Comparison of ENCODE assay signal across 26 mouse cellular contexts in the genomic region with DNA sequence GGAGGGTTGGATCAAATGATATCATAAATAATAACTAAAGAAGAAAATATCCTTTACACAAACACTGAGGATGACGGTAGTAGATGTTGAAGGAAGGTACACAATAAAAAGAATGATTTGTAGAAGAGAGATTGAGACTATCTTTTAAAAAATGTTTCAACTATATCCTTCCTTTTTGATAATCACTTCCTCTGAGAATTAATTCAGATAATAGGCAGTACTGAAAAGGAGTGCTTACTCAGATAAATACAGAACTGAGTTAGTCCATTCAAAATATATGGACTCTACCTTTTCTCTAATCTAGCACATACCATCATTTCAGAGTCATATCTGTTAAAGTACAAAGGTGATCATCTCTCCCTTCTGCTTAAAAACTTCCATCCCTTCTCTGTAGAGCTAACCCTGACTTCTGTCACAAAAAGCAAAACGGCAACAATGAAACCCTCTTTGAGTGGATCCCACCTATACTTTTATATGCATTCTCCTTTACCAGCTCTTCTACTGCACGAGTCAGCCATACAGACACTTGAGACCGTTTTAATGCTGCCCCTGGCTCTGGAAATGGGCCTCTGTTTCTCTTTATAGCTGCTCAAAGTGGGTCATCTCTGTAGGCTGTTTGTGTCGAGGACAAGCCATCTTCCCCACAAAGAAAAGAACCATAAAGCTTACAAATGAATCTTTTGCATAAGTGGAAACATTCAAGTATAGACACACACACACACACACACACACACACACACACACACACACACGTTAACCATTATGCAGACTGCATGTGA.
A peak's percentile ranks its signal among the peaks of the same experiment; 100 is the strongest.
DNase-seq lines count a peak whose midpoint lies in the region; ATAC-seq and TF ChIP-seq lines count a peak whose summit lies in the region.
"Had no signal": no experiment of that assay in that cellular context is flagged by ENCODE, and none has a peak within 500 bp of the region (broad histone marks: within the 10 kb centered on the region; RNA-seq: fewer than 3 reads in every experiment).

No protein-coding gene starts in this region.

- H3K4me1 ChIP-seq in cerebellum, adult 2 months (ENCODE audit: control insufficient read depth, insufficient read depth, low read length): peaks cover 7% of the 10 kb centered on the region; the same call in 1 of the 2 replicates
- H3K4me1 ChIP-seq in heart, adult 2 months (ENCODE audit: control insufficient read depth, insufficient read depth, low read length): no peaks in the 10 kb centered on the region; the same call in none of the 2 replicates
- H3K4me1 ChIP-seq: embryonic facial prominence, embryonic 10.5 days; embryonic facial prominence, embryonic 13.5 days; forebrain, embryonic 12.5 days; forebrain, embryonic 15.5 days; heart, embryonic 10.5 days; heart, embryonic 13.5 days had no signal

- WGBS in cerebellum, adult 2 months: 36% methylated on average over 6 of the region's 6 CpGs
- 60% methylated on average over 6 of the region's 6 CpGs for WGBS in heart, adult 2 months

- TF ChIP-seq EP300 in heart, adult 2 months (IDR thresholded peaks at IDR 0.05; ENCODE audit: insufficient read depth, low read depth, low read length): no peak

- no peaks in the 10 kb centered on the region for H3K27me3 ChIP-seq in cerebellum, adult 2 months (ENCODE audit: control insufficient read depth, insufficient read depth, low read length)
- no peaks in the 10 kb centered on the region for H3K27me3 ChIP-seq in heart, adult 2 months (ENCODE audit: control insufficient read depth, insufficient read depth, low read length)
- H3K27me3 ChIP-seq: embryonic facial prominence, embryonic 13.5 days; forebrain, embryonic 12.5 days; forebrain, embryonic 15.5 days; heart, embryonic 13.5 days had no signal

- no peaks in the 10 kb centered on the region for H3K79me2 ChIP-seq in heart, adult 2 months (replicated peaks; ENCODE audit: control insufficient read depth, insufficient read depth, low read length)

- no peak overlapping the region for H3K4me3 ChIP-seq in cerebellum, adult 2 months (replicated peaks; ENCODE audit: insufficient read depth, low read depth, low read length)
- H3K4me3 ChIP-seq in heart, adult 2 months: no peak overlapping the region
- H3K4me3 ChIP-seq: embryonic facial prominence, embryonic 10.5 days; embryonic facial prominence, embryonic 13.5 days; erythroblast, embryonic 14.5 days; forebrain, embryonic 12.5 days; forebrain, embryonic 15.5 days; gastrocnemius, adult 2 months; heart, embryonic 10.5 days; heart, embryonic 13.5 days had no signal

- ATAC-seq in monocyte, adult 5-6 weeks (replicated peaks; ENCODE audit: insufficient number of reproducible peaks, low FRiP score, low TSS enrichment, poor library complexity, severe bottlenecking): no peak
- ATAC-seq: activated CD4-positive, CD25-positive, alpha-beta regulatory T cell, adult 4 months; CD4-positive, CD25-positive, alpha-beta regulatory T cell, adult 4 months; forebrain, embryonic 15.5 days; hindbrain, postnatal 0 days; inflammation-experienced regulatory T-cells, adult 6 months; intestine, embryonic 16.5 days had no signal

- H3K36me3 ChIP-seq in heart, adult 2 months (ENCODE audit: control insufficient read depth, insufficient read depth, low read length): peaks cover 6% of the 10 kb centered on the region; the same call in 1 of the 2 replicates
- H3K36me3 ChIP-seq: embryonic facial prominence, embryonic 10.5 days; embryonic facial prominence, embryonic 13.5 days; forebrain, embryonic 12.5 days; forebrain, embryonic 15.5 days; heart, embryonic 10.5 days; heart, embryonic 13.5 days had no signal

- DNase-seq in cerebellum, adult 2 months: peak; percentile 20 to 21
- DNase-seq in cerebellum, adult 11-12 months: no peak
- no peak for DNase-seq in heart, adult 2 months
- DNase-seq in heart, adult 9 months (ENCODE audit: low spot score in 2 of 2): no peak
- peak; percentile 12 to 18 for DNase-seq in cerebellum, postnatal 10 days
- DNase-seq in telencephalon, adult 2 months (ENCODE audit: low read depth, low spot score): peak; percentile 18
- DNase-seq in lung, adult 18-20 months: no peak
- DNase-seq: adrenal gland, postnatal 25 days; embryo, embryonic 11 days; gastrocnemius, adult 2 months; gastrocnemius, postnatal 14 days; kidney, adult 18-20 months had no signal

- peak overlapping the region; percentile 91; the same call in 1 of the 2 replicates for H3K27ac ChIP-seq in cerebellum, adult 2 months (ENCODE audit: insufficient read depth, low read length)
- peak overlapping the region; percentile 38; the same call in 1 of the 2 replicates for H3K27ac ChIP-seq in heart, adult 2 months
- H3K27ac ChIP-seq: embryonic facial prominence, embryonic 10.5 days; embryonic facial prominence, embryonic 13.5 days; forebrain, embryonic 12.5 days; forebrain, embryonic 15.5 days; gastrocnemius, adult 2 months; heart, embryonic 10.5 days; heart, embryonic 13.5 days; hindbrain, embryonic 14.5 days; hindbrain, postnatal 0 days had no signal

- H3K9ac ChIP-seq in heart, adult 2 months (ENCODE audit: low read depth, low read length): no peak overlapping the region
- H3K9ac ChIP-seq: embryonic facial prominence, embryonic 13.5 days; forebrain, embryonic 12.5 days; forebrain, embryonic 15.5 days; heart, embryonic 13.5 days; hindbrain, embryonic 14.5 days had no signal

- intact Hi-C loops in heart, adult 2 months (cut with DNase I): no loop called here

- no peak for TF ChIP-seq POLR2A in cerebellum, adult 2 months (IDR thresholded peaks at IDR 0.05; ENCODE audit: borderline replicate concordance, insufficient read depth, low read length)
- no peak for TF ChIP-seq POLR2A in heart, adult 2 months (IDR thresholded peaks at IDR 0.05; ENCODE audit: insufficient read depth, low read depth, low read length)

- no peak for TF ChIP-seq CTCF in cerebellum, adult 2 months (IDR thresholded peaks at IDR 0.05; ENCODE audit: borderline replicate concordance, insufficient read depth, low read depth, low read length)
- TF ChIP-seq CTCF in heart, adult 2 months (IDR thresholded peaks at IDR 0.05): no peak

Comparison
In these comparisons a context has a peak if more than half of its experiments do, and no peak if none do; other contexts are left out.
1. DNase-seq: peak in cerebellum, adult 2 months (2 of 2), cerebellum, postnatal 10 days (2 of 2) and telencephalon, adult 2 months (single experiment); none in cerebellum, adult 11-12 months (single experiment), heart, adult 2 months (0 of 2), heart, adult 9 months (0 of 2) and lung, adult 18-20 months (0 of 2).